Mouse (Mus musculus) intestine, postnatal 0 days (tissue): Measurements from ENCODE around the gene Stim1. TPM values are rescaled to one million over a fixed set of nuclear protein-coding genes. Genes with fewer than 3 reads are reported as not detected.

Experiments
- ATAC-seq: fragments of 200-750 bp; cut with Nextera tagmentation; 2 replicates; pipeline ENCODE4 v1.8.0; 2017; ENCODE audit warnings: mild to moderate bottlenecking, moderate TSS enrichment, moderate library complexity
- H3K27ac ChIP-seq: fragments of 300-500 bp; sonication (generic); 2 replicates; pipeline ENCODE4 v1.5.1; 2014; ENCODE audit warnings: mild to moderate bottlenecking, low read depth, low read length, moderate library complexity
- H3K27me3 ChIP-seq: fragments of 300-500 bp; sonication (generic); replicated peaks from 2 replicates; pipeline ENCODE4 v1.6.1; 2014; ENCODE audit warnings: low read length, mixed read lengths; ENCODE audit not compliant: control insufficient read depth, insufficient read depth
- H3K36me3 ChIP-seq: fragments of 300-500 bp; sonication (generic); 2 replicates; pipeline ENCODE4 v1.6.1; 2014; ENCODE audit warnings: mild to moderate bottlenecking, moderate library complexity; ENCODE audit not compliant: control insufficient read depth, insufficient read depth
- H3K4me1 ChIP-seq: fragments of 300-500 bp; sonication (generic); replicated peaks from 2 replicates; pipeline ENCODE4 v1.6.1; 2014; ENCODE audit warnings: antibody characterized with exemption, low read length, mixed read lengths; ENCODE audit not compliant: control insufficient read depth, insufficient read depth
- H3K4me2 ChIP-seq: fragments of 300-500 bp; sonication (generic); replicated peaks from 2 replicates; pipeline ENCODE4 v1.6.1; 2014; ENCODE audit warnings: low read depth, mild to moderate bottlenecking, moderate library complexity
- H3K4me3 ChIP-seq: fragments of 300-500 bp; sonication (generic); 2 replicates; pipeline ENCODE4 v1.5.1; 2014; ENCODE audit warnings: low read depth, low read length
- H3K9ac ChIP-seq: fragments of 300-500 bp; sonication (generic); 2 replicates; pipeline ENCODE4 v1.6.1; 2014; ENCODE audit warnings: mild to moderate bottlenecking, low read depth, low read length
- H3K9me3 ChIP-seq: fragments of 300-500 bp; sonication (generic); 2 replicates; pipeline ENCODE4 v1.6.1; 2016; ENCODE audit warnings: mixed run types; ENCODE audit not compliant: control insufficient read depth
- CTCF ChIP-seq: sonication (generic); IDR thresholded peaks from 2 replicates; pipeline ENCODE4 v1.5.1; 2016; ENCODE audit warnings: low read depth, mild to moderate bottlenecking, control low read depth, antibody characterized with exemption, moderate library complexity
- WGBS: fragments of 180-500 bp; shearing (Covaris S2); extraction: QIAGEN DNeasy Blood & Tissue Kit; methylation state at CpG from one replicate; pipeline ENCODE4 v1.1.7; 2014; 5-methylcytosine and 5-hydroxymethylcytosine counted together
- polyA plus RNA-seq: library from polyadenylated mRNA; unstranded; fragments of >200 nt; fragmentation: Nextera tagmentation; extraction: Ambion mirVana; gene quantifications from 2 replicates; pipeline ENCODE4 v1.2.1, GENCODE M21; 2015

The Stim1 gene
- polyA plus RNA-seq, 1 experiment from 2014 or later: 13.0 TPM

DNA sequence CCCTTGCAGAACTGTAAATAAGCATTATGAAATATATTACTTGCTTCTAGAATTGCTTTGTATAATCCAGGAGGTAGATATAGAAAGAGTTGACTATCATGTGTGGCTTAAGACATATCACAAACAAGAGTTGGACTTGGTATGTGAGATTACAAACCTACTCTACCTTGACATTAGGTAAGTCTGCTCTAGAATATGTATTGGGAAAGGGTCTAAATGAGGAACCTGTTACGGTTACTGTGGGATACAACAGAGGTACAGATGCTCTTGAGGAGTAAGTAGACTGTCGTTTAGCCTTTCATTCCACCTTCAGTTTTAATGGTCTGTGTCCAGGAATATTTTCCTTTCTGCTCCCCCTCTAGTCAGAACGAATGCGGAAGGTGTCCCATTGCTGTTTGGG, 34.9 kb downstream of the Stim1 start:
- Histone ChIP-seq H3K27me3 (no peaks in the 10 kb centered on the region), H3K4me2 (no peak overlapping the region), H3K4me1 (no peaks in the 10 kb centered on the region), H3K27ac (no peak overlapping the region), H3K9ac (no peak overlapping the region), H3K4me3 (no peak overlapping the region), H3K36me3 (no peaks in the 10 kb centered on the region), H3K9me3 (no peaks in the 10 kb centered on the region)
- ATAC-seq: no peak
- TF ChIP-seq CTCF: no peak
- WGBS: 95% methylated on average over 4 of the region's 4 CpGs

DNA sequence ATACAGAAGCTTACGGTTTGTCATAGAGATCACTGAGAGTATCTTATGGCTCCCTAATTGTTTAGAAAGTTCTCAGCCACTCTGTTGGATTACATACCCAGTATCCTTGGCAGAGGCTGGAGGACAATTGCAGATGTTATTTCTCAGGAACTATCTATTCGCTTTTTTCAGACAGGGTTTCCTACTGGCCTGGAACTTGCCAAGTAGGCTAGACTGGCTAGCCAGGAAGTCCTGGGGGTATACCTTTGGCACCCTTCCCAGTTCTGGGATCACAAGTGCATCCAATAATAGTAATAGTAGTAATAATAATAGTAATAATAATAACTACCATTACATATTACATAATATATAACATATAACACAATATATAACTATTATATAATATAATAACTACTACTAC, 38.0 kb downstream of the Stim1 start:
- Histone ChIP-seq H3K9ac (no peak overlapping the region), H3K4me2 (no peak overlapping the region), H3K27ac (no peak overlapping the region), H3K9me3 (no peaks in the 10 kb centered on the region), H3K4me1 (no peaks in the 10 kb centered on the region), H3K4me3 (no peak overlapping the region), H3K36me3 (no peaks in the 10 kb centered on the region), H3K27me3 (no peaks in the 10 kb centered on the region)
- ATAC-seq: no peak
- 74% methylated on average over 2 of the region's 2 CpGs for WGBS
- no peak for TF ChIP-seq CTCF

DNA sequence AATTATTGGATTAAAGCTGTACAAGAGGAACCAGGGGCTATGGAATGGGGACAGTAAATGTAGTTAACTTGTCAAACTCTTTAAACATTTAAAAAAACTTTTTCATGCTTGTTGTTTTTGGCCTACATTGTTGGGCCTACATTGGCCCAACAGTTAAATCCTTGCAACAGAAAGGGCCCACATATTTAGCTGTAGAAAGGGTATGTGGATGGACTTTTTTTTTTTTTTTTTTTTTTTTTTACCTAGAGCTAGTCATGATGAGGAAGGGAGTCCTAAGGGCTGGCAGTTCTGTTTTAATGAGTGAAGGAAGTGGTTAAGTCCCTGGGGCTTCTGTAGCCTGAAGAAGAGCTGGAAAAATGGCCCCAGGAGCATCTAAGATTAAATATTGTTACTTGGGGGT, 42.7 kb downstream of the Stim1 start:
- H3K4me2 ChIP-seq: no peak overlapping the region
- H3K4me1 ChIP-seq: peaks cover 12% of the 10 kb centered on the region
- no peak for TF ChIP-seq CTCF
- H3K27ac ChIP-seq: no peak overlapping the region
- ATAC-seq: no peak
- H3K36me3 ChIP-seq: no peaks in the 10 kb centered on the region
- no peak overlapping the region for H3K9ac ChIP-seq
- H3K9me3 ChIP-seq: no peaks in the 10 kb centered on the region
- no peak overlapping the region for H3K4me3 ChIP-seq
- H3K27me3 ChIP-seq: no peaks in the 10 kb centered on the region

DNA sequence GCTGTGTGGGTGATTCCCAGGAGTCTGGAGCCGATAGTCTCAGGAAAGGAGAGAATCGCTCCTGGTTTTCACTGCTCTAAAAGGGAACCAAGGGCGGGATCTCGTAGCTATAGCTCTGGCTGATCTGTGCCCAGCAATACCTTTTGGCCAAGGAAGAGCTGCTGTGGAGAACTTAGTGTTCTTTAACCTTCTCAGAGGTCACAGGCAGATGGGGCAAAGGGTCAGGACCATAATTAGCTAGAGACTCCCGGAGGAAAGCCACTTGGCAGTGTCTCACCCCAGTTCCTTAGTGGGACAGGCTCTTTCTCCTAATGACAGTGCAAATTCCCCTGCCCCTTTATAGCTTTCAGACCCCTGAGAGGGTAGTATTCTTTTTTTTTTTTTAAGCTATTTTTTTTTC, 43.2 kb downstream of the Stim1 start:
- Histone ChIP-seq H3K9ac (no peak overlapping the region), H3K27me3 (no peaks in the 10 kb centered on the region), H3K27ac (no peak overlapping the region), H3K9me3 (no peaks in the 10 kb centered on the region), H3K36me3 (no peaks in the 10 kb centered on the region), H3K4me2 (no peak overlapping the region), H3K4me3 (no peak overlapping the region), H3K4me1 (peaks cover 15% of the 10 kb centered on the region)
- no peak for ATAC-seq
- TF ChIP-seq CTCF: no peak
- WGBS: 72% methylated on average over 5 of the region's 5 CpGs

DNA sequence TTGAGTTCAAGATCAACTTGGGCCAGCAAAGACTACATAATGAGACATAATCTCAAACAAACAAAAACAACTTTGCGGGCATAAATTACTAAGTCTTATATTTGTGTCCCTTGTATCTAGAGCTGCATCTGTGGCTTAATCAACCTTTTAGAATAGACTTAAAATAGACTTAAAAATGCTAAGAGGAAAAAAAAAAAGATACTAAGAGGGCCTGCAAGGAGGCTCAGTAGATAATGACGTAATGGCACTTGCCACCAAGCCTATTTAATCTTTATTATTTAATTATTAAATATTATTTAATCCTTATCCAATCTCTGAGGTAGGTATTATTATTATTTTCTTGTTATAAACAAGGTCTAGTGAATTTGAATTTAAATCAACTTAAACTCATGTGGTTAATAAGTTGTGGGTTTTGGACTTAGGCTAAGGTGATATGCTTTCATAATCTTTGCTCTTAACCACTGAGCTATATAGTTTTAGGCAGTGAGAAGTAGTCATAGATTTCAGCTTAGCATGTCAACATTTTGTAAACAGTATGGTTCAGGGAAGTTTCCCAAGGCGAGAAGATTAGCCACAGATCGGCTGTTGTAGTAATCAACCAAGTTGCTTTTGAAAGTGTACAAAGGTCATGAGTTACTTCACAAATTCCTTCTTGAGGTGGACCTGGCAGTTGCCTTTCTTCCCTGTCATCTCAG, 45.4 kb downstream of the Stim1 start:
- 46% methylated on average over 4 of the region's 4 CpGs for WGBS
- peak; percentile 87 for ATAC-seq

DNA sequence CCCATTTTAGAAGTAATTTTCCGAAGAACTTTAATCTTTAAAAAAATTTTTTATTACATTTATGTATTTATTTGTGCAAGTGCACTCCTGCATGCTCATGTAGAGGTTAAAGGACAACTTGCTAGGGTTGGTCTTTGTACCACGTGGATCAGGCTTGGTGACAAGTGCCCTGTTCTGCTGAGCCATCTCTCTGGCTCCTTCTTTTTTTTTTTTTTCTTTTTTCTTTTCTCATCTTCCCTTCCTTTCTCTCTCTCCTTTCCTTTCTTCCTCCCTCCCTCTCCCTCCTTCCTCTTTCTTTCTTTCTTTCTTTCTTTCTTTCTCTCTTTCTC, 45.9 kb downstream of the Stim1 start:
- H3K9me3 ChIP-seq: no peaks in the 10 kb centered on the region
- no peak overlapping the region for H3K4me2 ChIP-seq
- ATAC-seq: peak; percentile 81
- H3K27ac ChIP-seq: no peak overlapping the region
- peaks cover 19% of the 10 kb centered on the region for H3K4me1 ChIP-seq
- no peak overlapping the region for H3K9ac ChIP-seq
- TF ChIP-seq CTCF: no peak
- H3K36me3 ChIP-seq: no peaks in the 10 kb centered on the region
- 22% methylated on average over 2 of the region's 2 CpGs for WGBS
- H3K27me3 ChIP-seq: no peaks in the 10 kb centered on the region
- H3K4me3 ChIP-seq: no peak overlapping the region

More for the DNA sequence above, 45.4 kb downstream of the Stim1 start:
- no peak for TF ChIP-seq CTCF
- H3K27ac ChIP-seq: no peak overlapping the region
- no peak overlapping the region for H3K9ac ChIP-seq
- H3K4me1 ChIP-seq: peaks cover 19% of the 10 kb centered on the region
- no peaks in the 10 kb centered on the region for H3K27me3 ChIP-seq
- no peaks in the 10 kb centered on the region for H3K9me3 ChIP-seq
- no peaks in the 10 kb centered on the region for H3K36me3 ChIP-seq
- no peak overlapping the region for H3K4me3 ChIP-seq
- H3K4me2 ChIP-seq: no peak overlapping the region

DNA sequence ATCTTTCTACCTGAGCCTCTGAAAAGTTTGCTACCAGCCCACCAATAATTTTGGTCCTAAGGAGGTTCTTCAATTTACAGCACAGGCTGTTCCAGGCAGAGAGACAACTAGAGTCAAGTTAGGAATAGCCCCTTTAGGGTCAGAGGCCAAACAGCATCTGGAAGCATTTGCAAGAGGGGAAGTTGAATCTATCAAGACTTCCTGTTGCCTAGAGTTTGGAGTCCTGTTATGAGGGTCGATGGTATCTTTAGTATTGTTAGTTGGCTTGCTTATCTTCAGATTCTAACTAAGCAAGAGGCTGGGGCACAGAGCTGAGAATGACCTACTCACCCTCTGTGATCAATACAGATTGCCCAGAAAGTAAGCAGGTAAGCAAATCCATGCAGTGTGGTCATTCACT, 46.5 kb downstream of the Stim1 start:
- Histone ChIP-seq H3K9ac (no peak overlapping the region), H3K4me3 (no peak overlapping the region), H3K27ac (no peak overlapping the region), H3K4me2 (no peak overlapping the region), H3K36me3 (no peaks in the 10 kb centered on the region), H3K27me3 (no peaks in the 10 kb centered on the region), H3K9me3 (no peaks in the 10 kb centered on the region), H3K4me1 (peaks cover 19% of the 10 kb centered on the region)
- no peak for TF ChIP-seq CTCF
- ATAC-seq: no peak
- 44% methylated on average over 1 of the region's 1 CpGs for WGBS
